Comparison of ENCODE assay signal across 9 mouse cellular contexts in the genomic region with DNA sequence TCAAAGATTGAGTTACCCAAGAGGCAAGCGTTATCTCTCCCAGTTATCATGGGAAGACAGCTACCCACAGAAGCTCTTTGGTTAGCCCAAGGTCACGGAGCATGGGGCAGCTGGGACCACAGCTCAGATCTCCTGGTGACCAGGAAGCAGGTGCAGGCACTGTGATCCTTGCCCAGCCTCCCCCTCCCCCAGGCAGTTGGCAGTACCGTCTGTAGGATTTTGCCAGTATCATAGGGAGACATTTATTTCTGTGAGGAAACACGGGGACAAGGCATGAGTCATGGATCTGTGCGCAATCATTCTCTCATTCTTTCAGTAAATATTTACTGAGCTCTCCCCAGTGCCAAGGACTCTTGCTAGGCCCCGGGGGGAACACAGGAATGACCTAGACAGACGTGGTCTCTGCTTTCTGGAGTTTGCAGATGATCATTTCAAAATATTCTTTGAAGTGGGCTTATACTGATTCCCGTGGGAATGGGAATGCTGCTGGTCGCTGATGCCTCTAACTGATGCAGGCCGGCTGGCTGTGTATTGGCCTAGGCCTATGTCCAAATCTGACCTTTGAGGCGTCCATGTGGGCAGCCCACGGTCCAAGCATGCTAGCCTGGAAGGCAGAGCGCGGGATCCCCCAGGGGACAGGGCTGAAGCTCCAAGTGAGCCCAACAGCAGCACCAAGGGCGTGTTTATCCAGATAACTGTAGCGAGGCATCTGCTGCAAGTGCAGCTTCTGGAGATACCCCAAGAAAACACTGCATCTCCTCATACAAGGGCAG. TPM values are rescaled to one million over a fixed set of nuclear protein-coding genes. Genes with fewer than 3 reads are reported as not detected.
DNase-seq lines count a peak whose midpoint lies in the region; ATAC-seq and TF ChIP-seq lines count a peak whose summit lies in the region.
"Had no signal": no experiment of that assay in that cellular context is flagged by ENCODE, and none has a peak within 500 bp of the region (broad histone marks: within the 10 kb centered on the region; RNA-seq: fewer than 3 reads in every experiment).

No protein-coding gene starts in this region.

- no peak overlapping the region for H3K9ac ChIP-seq in heart, embryonic 11.5 days (ENCODE audit: low read depth, low read length)
- H3K9ac ChIP-seq in kidney, postnatal 0 days (ENCODE audit: low read depth, low read length): 0 out of 2 replicates have a peak overlapping the region, but pooled peaks have one; percentile 13
- no peak overlapping the region for H3K9ac ChIP-seq in lung, embryonic 14.5 days
- no peak overlapping the region for H3K9ac ChIP-seq in stomach, embryonic 14.5 days (replicated peaks; ENCODE audit: low read depth, low read length)
- no peak overlapping the region for H3K9ac ChIP-seq in forebrain, embryonic 15.5 days (replicated peaks)

- ATAC-seq in heart, embryonic 11.5 days (replicated peaks; ENCODE audit: insufficient number of reproducible peaks, low FRiP score, low TSS enrichment): no peak
- peak; percentile 49; the same call in 1 of the 2 replicates for ATAC-seq in kidney, postnatal 0 days (replicated peaks; ENCODE audit: low FRiP score, low read depth)
- peak; percentile 80 for ATAC-seq in lung, embryonic 14.5 days (ENCODE audit: insufficient read depth)
- ATAC-seq in stomach, embryonic 14.5 days (ENCODE audit: insufficient number of reproducible peaks, insufficient read depth, low FRiP score, low read depth): peak; percentile 61; the same call in 1 of the 2 replicates
- ATAC-seq in forebrain, embryonic 15.5 days (replicated peaks): no peak

- no peak overlapping the region for H3K4me3 ChIP-seq in heart, embryonic 11.5 days (ENCODE audit: low read depth, low read length)
- no peak overlapping the region for H3K4me3 ChIP-seq in kidney, postnatal 0 days (replicated peaks; ENCODE audit: low read depth, low read length)
- H3K4me3 ChIP-seq in lung, embryonic 14.5 days (ENCODE audit: low read depth, low read length): no peak overlapping the region
- no peak overlapping the region for H3K4me3 ChIP-seq in stomach, embryonic 14.5 days (ENCODE audit: low read depth, low read length)
- no peak overlapping the region for H3K4me3 ChIP-seq in forebrain, embryonic 15.5 days

- H3K4me2 ChIP-seq in heart, embryonic 11.5 days: no peak overlapping the region
- H3K4me2 ChIP-seq in kidney, postnatal 0 days (ENCODE audit: low read length): no peak overlapping the region
- H3K4me2 ChIP-seq in lung, embryonic 14.5 days: peak overlapping the region; percentile 14; the same call in 1 of the 2 replicates
- no peak overlapping the region for H3K4me2 ChIP-seq in stomach, embryonic 14.5 days (replicated peaks; ENCODE audit: low read depth, low read length)
- no peak overlapping the region for H3K4me2 ChIP-seq in forebrain, embryonic 15.5 days (replicated peaks)

- TF ChIP-seq CTCF in brain, embryonic 14.5 days (IDR thresholded peaks at IDR 0.05; ENCODE audit: borderline replicate concordance, extremely low read depth, insufficient read depth, insufficient read length): no peak
- TF ChIP-seq CTCF in kidney, postnatal 0 days (IDR thresholded peaks at IDR 0.05; ENCODE audit: low read depth): no peak
- no peak for TF ChIP-seq CTCF in lung, embryonic 14.5 days (IDR thresholded peaks at IDR 0.05; ENCODE audit: low read depth)

- H3K27ac ChIP-seq in heart, embryonic 11.5 days (ENCODE audit: low read depth, low read length): no peak overlapping the region
- H3K27ac ChIP-seq in kidney, postnatal 0 days: no peak overlapping the region
- H3K27ac ChIP-seq in lung, embryonic 14.5 days (ENCODE audit: low read depth): peak overlapping the region; percentile 66
- H3K27ac ChIP-seq in stomach, embryonic 14.5 days (ENCODE audit: low read length): no peak overlapping the region
- H3K27ac ChIP-seq in forebrain, embryonic 15.5 days (replicated peaks): no peak overlapping the region

- 0 out of 2 replicates have a peak, but pooled peaks cover 4% of the 10 kb centered on the region for H3K27me3 ChIP-seq in heart, embryonic 11.5 days (ENCODE audit: control insufficient read depth, insufficient read depth, low read length)
- no peaks in the 10 kb centered on the region for H3K27me3 ChIP-seq in kidney, postnatal 0 days (ENCODE audit: insufficient read depth, low read length)
- H3K27me3 ChIP-seq in lung, embryonic 14.5 days (ENCODE audit: insufficient read depth, low read length): no peaks in the 10 kb centered on the region
- H3K27me3 ChIP-seq in stomach, embryonic 14.5 days (ENCODE audit: control insufficient read depth, insufficient read depth, low read length): no peaks in the 10 kb centered on the region
- no peaks in the 10 kb centered on the region for H3K27me3 ChIP-seq in forebrain, embryonic 15.5 days
- H3K27me3 ChIP-seq: CH12.LX had no signal

- WGBS in heart, embryonic 11.5 days (ENCODE audit: insufficient replicate concordance): 63% methylated on average over 16 of the region's 16 CpGs
- WGBS in kidney, postnatal 0 days: 60% methylated on average over 16 of the region's 16 CpGs
- WGBS in lung, embryonic 14.5 days: 32% methylated on average over 16 of the region's 16 CpGs
- WGBS in stomach, embryonic 14.5 days: 44% methylated on average over 16 of the region's 16 CpGs
- 79% methylated on average over 16 of the region's 16 CpGs for WGBS in forebrain, embryonic 15.5 days

- peak; percentile 82 to 86 for DNase-seq in heart, adult 18-20 months
- DNase-seq in brain, embryonic 14.5 days (ENCODE audit: low read depth): peak; percentile 34
- peak; percentile 87 for DNase-seq in gastrocnemius, postnatal 25 days
- peak; percentile 29 for DNase-seq in kidney, postnatal 0 days (ENCODE audit: low spot score)
- DNase-seq in lung, embryonic 14.5 days: peak; percentile 71

- no peak for TF ChIP-seq POLR2A in brain, embryonic 14.5 days (IDR thresholded peaks at IDR 0.05; ENCODE audit: borderline replicate concordance, extremely low read depth, insufficient read depth, insufficient read length, poor library complexity, severe bottlenecking)

- H3K36me3 ChIP-seq in heart, embryonic 11.5 days (ENCODE audit: control insufficient read depth, insufficient read depth, low read length): no peaks in the 10 kb centered on the region
- H3K36me3 ChIP-seq in kidney, postnatal 0 days (ENCODE audit: insufficient read depth, low read length): no peaks in the 10 kb centered on the region
- no peaks in the 10 kb centered on the region for H3K36me3 ChIP-seq in lung, embryonic 14.5 days (ENCODE audit: insufficient read depth)
- no peaks in the 10 kb centered on the region for H3K36me3 ChIP-seq in stomach, embryonic 14.5 days (ENCODE audit: control insufficient read depth, insufficient read depth, low read length)
- no peaks in the 10 kb centered on the region for H3K36me3 ChIP-seq in forebrain, embryonic 15.5 days

- 0 out of 2 replicates have a peak, but pooled peaks cover 3% of the 10 kb centered on the region for H3K4me1 ChIP-seq in heart, embryonic 11.5 days (ENCODE audit: control insufficient read depth, insufficient read depth, low read length)
- H3K4me1 ChIP-seq in kidney, postnatal 0 days (replicated peaks; ENCODE audit: insufficient read depth, low read length): peaks cover 7% of the 10 kb centered on the region; the same call in 1 of the 2 replicates
- peaks cover 6% of the 10 kb centered on the region; the same call in 1 of the 2 replicates for H3K4me1 ChIP-seq in lung, embryonic 14.5 days (ENCODE audit: insufficient read depth)
- peaks cover 11% of the 10 kb centered on the region; the same call in 1 of the 2 replicates for H3K4me1 ChIP-seq in stomach, embryonic 14.5 days (ENCODE audit: control insufficient read depth, insufficient read depth, low read length)
- peaks cover 8% of the 10 kb centered on the region; the same call in 1 of the 2 replicates for H3K4me1 ChIP-seq in forebrain, embryonic 15.5 days

- H3K9me3 ChIP-seq in heart, embryonic 11.5 days (replicated peaks; ENCODE audit: control insufficient read depth, low read length): no peaks in the 10 kb centered on the region
- H3K9me3 ChIP-seq in kidney, postnatal 0 days (replicated peaks; ENCODE audit: low read length): no peaks in the 10 kb centered on the region
- no peaks in the 10 kb centered on the region for H3K9me3 ChIP-seq in lung, embryonic 14.5 days (ENCODE audit: low read depth, low read length)
- peaks cover 4% of the 10 kb centered on the region; the same call in 1 of the 2 replicates for H3K9me3 ChIP-seq in stomach, embryonic 14.5 days (ENCODE audit: control insufficient read depth, low read depth, low read length)
- 0 out of 2 replicates have a peak, but pooled peaks cover 3% of the 10 kb centered on the region for H3K9me3 ChIP-seq in forebrain, embryonic 15.5 days

RNA-seq across cellular contexts. Expression of gene Tgfbr1, which starts 59.1 kb away (rescaled TPM):
- 10 to 100 TPM; 13.6 to 14.9 TPM for total RNA-seq in heart, adult 18-20 months (2021)
- polyA plus RNA-seq in heart, embryonic 11.5 days (2014; fragmentation: Nextera tagmentation; extraction: Ambion mirVana): 36.8 and 49.2 TPM in 2 replicates
- 42.0 and 44.8 TPM in 2 replicates for polyA plus RNA-seq in brain, embryonic 14.5 days (2012; rRNA removed)
- total RNA-seq in gastrocnemius, postnatal 25 days (2021): 10 to 100 TPM; 16.7 to 18.5 TPM
- 25.9 and 26.2 TPM in 2 replicates for polyA plus RNA-seq in kidney, postnatal 0 days (2015; fragmentation: Nextera tagmentation; extraction: Ambion mirVana)
- 36.6 and 38.4 TPM in 2 replicates for polyA plus RNA-seq in lung, embryonic 14.5 days (2014; fragmentation: Nextera tagmentation; extraction: Ambion mirVana)
- polyA plus RNA-seq in stomach, embryonic 14.5 days (2014; fragmentation: Nextera tagmentation; extraction: Ambion mirVana): 45.0 and 48.2 TPM in 2 replicates
- polyA plus RNA-seq in forebrain, embryonic 15.5 days (2015; fragmentation: Nextera tagmentation; extraction: Ambion mirVana): 42.3 and 46.5 TPM in 2 replicates

Comparison
In these comparisons a context has a peak if more than half of its experiments do, and no peak if none do; other contexts are left out.
1. DNase-seq: peak in every context shown above with its lines; median percentile 87 in gastrocnemius, postnatal 25 days; 84 in heart, adult 18-20 months; 71 in lung, embryonic 14.5 days; 34 in brain, embryonic 14.5 days; 29 in kidney, postnatal 0 days.
2. ATAC-seq: peak in kidney, postnatal 0 days (single experiment), lung, embryonic 14.5 days (single experiment) and stomach, embryonic 14.5 days (single experiment); none in heart, embryonic 11.5 days (single experiment) and forebrain, embryonic 15.5 days (single experiment).